Mouse (Mus musculus): ENCODE results near the gene Tex16.

The Tex16 gene

DNA sequence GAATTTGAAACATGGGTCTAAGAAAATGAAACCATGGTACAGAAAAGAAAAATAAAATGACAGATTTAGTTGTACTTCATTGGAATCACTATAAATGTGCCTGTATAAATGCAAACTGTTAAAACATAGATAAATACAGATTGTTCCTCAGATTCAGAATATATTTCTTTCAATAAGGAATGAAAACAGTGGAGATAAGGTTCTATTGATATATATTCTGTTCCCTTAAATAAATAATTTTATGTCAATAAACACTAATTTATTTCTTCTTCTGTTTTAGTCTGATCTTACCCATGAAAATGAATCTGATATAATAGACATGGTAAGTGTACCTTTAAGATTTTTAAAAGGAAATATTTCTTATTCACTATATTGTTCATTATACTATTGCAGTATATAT lies at the start of gene Tex16:
Tex16 (plus strand) TSS at position 301 of the 400 bp plus-strand sequence.
- no peak for DNase-seq (ENCODE audit: low read depth)

- no peak for DNase-seq (ENCODE audit: low read depth)
These were observed 11.1 kb upstream of the Tex16 start for GRCm38 (mm10) chrX:111999661-112000060.

Data from NIH3T3 (cell line).